Mouse (Mus musculus) MEL (cell line): Measurements from ENCODE around the gene Sp100. TPM values are rescaled to one million over a fixed set of nuclear protein-coding genes. Genes with fewer than 3 reads are reported as not detected.

Experiments
- DNase-seq: peaks from one replicate; pipeline ENCODE4 v3.0.0; 2011; ENCODE audit warnings: low read depth, low spot score
- H3K27ac ChIP-seq: 2 replicates; pipeline ENCODE4 v1.5.1; 2012; ENCODE audit warnings: low read depth, mild to moderate bottlenecking, control low read depth, low read length, moderate library complexity; ENCODE audit not compliant: control insufficient read depth
- H3K27me3 ChIP-seq, 2 experiments: fragments of 150-350 bp in 1 of 2; sonication (generic) in 1 of 2; 2 replicates each; pipeline ENCODE4 v1.6.1; 2012; ENCODE audit warnings: low read length in 2 of 2, mild to moderate bottlenecking in 2 of 2, improper control_type of control experiment in 1 of 2, moderate library complexity in 1 of 2; ENCODE audit not compliant: insufficient read depth in 2 of 2, control insufficient read depth in 1 of 2
- H3K36me3 ChIP-seq, 2 experiments: 2 replicates each; pipeline ENCODE4 v1.6.1; 2012 to 2014; ENCODE audit warnings: low read length in 2 of 2, improper control_type of control experiment in 1 of 2, inconsistent platforms in 1 of 2, mild to moderate bottlenecking in 1 of 2; ENCODE audit not compliant: insufficient read depth in 2 of 2, control insufficient read depth in 1 of 2
- H3K4me1 ChIP-seq, 2 experiments: fragments of 150-350 bp in 1 of 2; sonication (generic) in 1 of 2; 2 replicates each; pipeline ENCODE4 v1.6.1; 2012; ENCODE audit warnings: low read length in 2 of 2, improper control_type of control experiment in 1 of 2, mild to moderate bottlenecking in 1 of 2; ENCODE audit not compliant: insufficient read depth in 2 of 2, control insufficient read depth in 1 of 2
- H3K4me3 ChIP-seq, 2 experiments: fragments of 150-350 bp in 1 of 2; sonication (generic) in 1 of 2; 2 replicates each; pipeline ENCODE4 v1.5.1; 2012; ENCODE audit warnings: low read depth in 2 of 2, low read length in 2 of 2, mild to moderate bottlenecking in 2 of 2, moderate library complexity in 2 of 2, control low read depth in 1 of 2, improper control_type of control experiment in 1 of 2; ENCODE audit not compliant: control insufficient read depth in 1 of 2, insufficient read depth in 1 of 2
- H3K79me2 ChIP-seq: 2 replicates; pipeline ENCODE4 v1.6.1; 2012; ENCODE audit warnings: mild to moderate bottlenecking, low read length, moderate library complexity; ENCODE audit not compliant: control insufficient read depth, poor library complexity, insufficient read depth
- H3K9ac ChIP-seq: 2 replicates; pipeline ENCODE4 v1.6.1; 2012; ENCODE audit warnings: low read depth, mild to moderate bottlenecking, control low read depth, low read length, moderate library complexity; ENCODE audit not compliant: control insufficient read depth, poor library complexity, severe bottlenecking
- H3K9me3 ChIP-seq: fragments of 150-350 bp; sonication (generic); replicated peaks from 2 replicates; pipeline ENCODE4 v1.6.1; 2012; ENCODE audit warnings: mild to moderate bottlenecking, low read length, improper control_type of control experiment, moderate library complexity; ENCODE audit not compliant: insufficient read depth
- CHD2 ChIP-seq: IDR thresholded peaks from 2 replicates; pipeline ENCODE4 v1.6.1; 2011; ENCODE audit warnings: low read length, improper control_type of control experiment
- E2F4 ChIP-seq: IDR thresholded peaks from 2 replicates; pipeline ENCODE4 v1.6.1; 2011; ENCODE audit warnings: low read depth, low read length, improper control_type of control experiment, borderline replicate concordance
- ELF1 ChIP-seq: IDR thresholded peaks from 2 replicates; pipeline ENCODE4 v1.6.1; 2014; ENCODE audit warnings: low read depth, mild to moderate bottlenecking, inconsistent platforms, low read length, improper control_type of control experiment, moderate library complexity
- EP300 ChIP-seq, 2 experiments: IDR thresholded peaks; 2 replicates each; pipeline ENCODE4 v1.6.1; 2011; ENCODE audit warnings: improper control_type of control experiment in 2 of 2, low read length in 2 of 2, low read depth in 1 of 2, mild to moderate bottlenecking in 1 of 2
- ETS1 ChIP-seq: IDR thresholded peaks from 2 replicates; pipeline ENCODE4 v1.6.1; 2012; ENCODE audit warnings: low read depth, mild to moderate bottlenecking, inconsistent platforms, low read length, improper control_type of control experiment, moderate library complexity
- GABPA ChIP-seq: IDR thresholded peaks from 2 replicates; pipeline ENCODE4 v1.6.1; 2012; ENCODE audit warnings: low read depth, mild to moderate bottlenecking, inconsistent platforms, low read length, improper control_type of control experiment, moderate library complexity
- GATA1 ChIP-seq: IDR thresholded peaks from 2 replicates; pipeline ENCODE4 v1.6.1; 2011; ENCODE audit warnings: low read depth, low read length, improper control_type of control experiment
- HCFC1 ChIP-seq: IDR thresholded peaks from 2 replicates; pipeline ENCODE4 v1.6.1; 2012; ENCODE audit warnings: low read depth, mild to moderate bottlenecking, inconsistent platforms, low read length, improper control_type of control experiment, moderate library complexity
- JUND ChIP-seq: IDR thresholded peaks from 2 replicates; pipeline ENCODE4 v1.6.1; 2011; ENCODE audit warnings: low read depth, mild to moderate bottlenecking, improper control_type of control experiment, low read length
- KAT2A ChIP-seq: conservative IDR thresholded peaks from 2 replicates; pipeline ENCODE4 v1.6.1; 2012; ENCODE audit warnings: low read depth, low read length, improper control_type of control experiment, inconsistent platforms
- MAFK ChIP-seq: IDR thresholded peaks from 2 replicates; pipeline ENCODE4 v1.6.1; 2011; ENCODE audit warnings: low read depth, mild to moderate bottlenecking, low read length, improper control_type of control experiment, borderline replicate concordance
- MAX ChIP-seq: IDR thresholded peaks from 2 replicates; pipeline ENCODE4 v1.6.1; 2011; ENCODE audit warnings: low read length, improper control_type of control experiment
- MAZ ChIP-seq: IDR thresholded peaks from 2 replicates; pipeline ENCODE4 v1.6.1; 2012; ENCODE audit warnings: low read depth, mild to moderate bottlenecking, inconsistent platforms, low read length, improper control_type of control experiment
- MEF2A ChIP-seq: IDR thresholded peaks from 2 replicates; pipeline ENCODE4 v1.6.1; 2014; ENCODE audit warnings: low read depth, mild to moderate bottlenecking, inconsistent platforms, low read length, improper control_type of control experiment; ENCODE audit not compliant: poor library complexity, insufficient replicate concordance, severe bottlenecking; ENCODE audit errors: extremely low read depth
- MXI1 ChIP-seq: IDR thresholded peaks from 2 replicates; pipeline ENCODE4 v1.6.1; 2011; ENCODE audit warnings: mild to moderate bottlenecking, low read depth, low read length, improper control_type of control experiment
- MYB ChIP-seq: IDR thresholded peaks from 2 replicates; pipeline ENCODE4 v1.6.1; 2011; ENCODE audit warnings: mild to moderate bottlenecking, low read depth, low read length, improper control_type of control experiment
- MYC ChIP-seq: IDR thresholded peaks from 2 replicates; pipeline ENCODE4 v1.6.1; 2011; ENCODE audit warnings: low read depth, mild to moderate bottlenecking, low read length, improper control_type of control experiment, moderate library complexity
- NELFE ChIP-seq: IDR thresholded peaks from 2 replicates; pipeline ENCODE4 v1.6.1; 2011; ENCODE audit warnings: low read depth, low read length, improper control_type of control experiment
- NRF1 ChIP-seq: IDR thresholded peaks from 2 replicates; pipeline ENCODE4 v1.6.1; 2014; ENCODE audit warnings: low read depth, mild to moderate bottlenecking, inconsistent platforms, low read length, improper control_type of control experiment, moderate library complexity; ENCODE audit not compliant: poor library complexity, insufficient read depth, severe bottlenecking
- POLR2A ChIP-seq, 2 experiments: IDR thresholded peaks; 2 replicates each; pipeline ENCODE4 v1.6.1; 2011 to 2012; ENCODE audit warnings: low read length in 2 of 2, mild to moderate bottlenecking in 2 of 2, control low read depth in 1 of 2, improper control_type of control experiment in 1 of 2, low read depth in 1 of 2, moderate library complexity in 1 of 2; ENCODE audit not compliant: control insufficient read depth in 1 of 2, insufficient read depth in 1 of 2, poor library complexity in 1 of 2
- POLR2AphosphoS2 ChIP-seq: IDR thresholded peaks from 2 replicates; pipeline ENCODE4 v1.6.1; 2011; ENCODE audit warnings: low read length, improper control_type of control experiment
- POLR2AphosphoS5 ChIP-seq: IDR thresholded peaks from 2 replicates; pipeline ENCODE4 v1.6.1; 2012; ENCODE audit warnings: low read depth, borderline replicate concordance, mild to moderate bottlenecking, inconsistent platforms, low read length, moderate library complexity, mixed read lengths
- RAD21 ChIP-seq: IDR thresholded peaks from 2 replicates; pipeline ENCODE4 v1.6.1; 2011; ENCODE audit warnings: mild to moderate bottlenecking, low read depth, low read length, improper control_type of control experiment
- RCOR1 ChIP-seq: IDR thresholded peaks from 2 replicates; pipeline ENCODE4 v1.6.1; 2012; ENCODE audit warnings: low read depth, mild to moderate bottlenecking, inconsistent platforms, low read length, improper control_type of control experiment
- SIN3A ChIP-seq: IDR thresholded peaks from 2 replicates; pipeline ENCODE4 v1.6.1; 2012; ENCODE audit warnings: low read length, improper control_type of control experiment, inconsistent platforms
- SMC3 ChIP-seq: IDR thresholded peaks from 2 replicates; pipeline ENCODE4 v1.6.1; 2011; ENCODE audit warnings: low read depth, low read length, improper control_type of control experiment
- TAL1 ChIP-seq: IDR thresholded peaks from 2 replicates; pipeline ENCODE4 v1.6.1; 2012; ENCODE audit warnings: mild to moderate bottlenecking, inconsistent platforms, low read length, moderate library complexity, mixed read lengths
- TCF12 ChIP-seq: IDR thresholded peaks from 2 replicates; pipeline ENCODE4 v1.6.1; 2014; ENCODE audit warnings: low read depth, mild to moderate bottlenecking, inconsistent platforms, low read length, improper control_type of control experiment, moderate library complexity
- UBTF ChIP-seq: IDR thresholded peaks from 2 replicates; pipeline ENCODE4 v1.6.1; 2012; ENCODE audit warnings: low read depth, mild to moderate bottlenecking, inconsistent platforms, low read length, improper control_type of control experiment, moderate library complexity, borderline replicate concordance; ENCODE audit not compliant: insufficient read depth
- USF1 ChIP-seq: IDR thresholded peaks from 2 replicates; pipeline ENCODE4 v1.6.1; 2014; ENCODE audit warnings: low read depth, mild to moderate bottlenecking, inconsistent platforms, low read length, improper control_type of control experiment, moderate library complexity
- USF2 ChIP-seq, 2 experiments: IDR thresholded peaks; 2 replicates each; pipeline ENCODE4 v1.6.1; 2011 to 2012; ENCODE audit warnings: improper control_type of control experiment in 2 of 2, low read length in 2 of 2, borderline replicate concordance in 1 of 2, inconsistent platforms in 1 of 2, low read depth in 1 of 2, mild to moderate bottlenecking in 1 of 2; ENCODE audit not compliant: insufficient read depth in 1 of 2
- ZKSCAN1 ChIP-seq: IDR thresholded peaks from 2 replicates; pipeline ENCODE4 v1.6.1; 2012; ENCODE audit warnings: low read depth, mild to moderate bottlenecking, inconsistent platforms, low read length, improper control_type of control experiment, moderate library complexity
- ZMIZ1 ChIP-seq: IDR thresholded peaks from 2 replicates; pipeline ENCODE4 v1.6.1; 2012; ENCODE audit warnings: low read depth, mild to moderate bottlenecking, inconsistent platforms, low read length, improper control_type of control experiment, moderate library complexity
- polyA plus RNA-seq, 2 experiments: library from polyadenylated mRNA; stranded (reverse) in 1 of 2; unstranded in 1 of 2; fragments of >175 nt in 1 of 2; fragments of >200 nt in 1 of 2; gene quantifications; 2 replicates each; pipeline versions ENCODE4 v1.2.1 to v1.2.4; 2012; ENCODE audit warnings: low replicate concordance in 2 of 2, low read depth in 1 of 2; ENCODE audit not compliant: insufficient read length in 2 of 2, insufficient read depth in 1 of 2, missing spikeins in 1 of 2
- total RNA-seq: library from RNA; depleted of rRNA; stranded (reverse); fragments of 300-350 nt; gene quantifications from 2 replicates; pipeline ENCODE4 v1.2.3, GENCODE M21; 2012

The Sp100 gene
- total and polyA plus RNA-seq, 3 experiments, result 3.7 to 6.5 TPM; not detected in 1

GRCm38 (mm10) chr1:85751494-85751893 is 101.7 kb downstream of the Sp100 start:
- Histone ChIP-seq H3K9me3 (no peaks in the 10 kb centered on the region), H3K4me3 (no peak overlapping the region), H3K4me1 (peaks cover 10 to 17% of the 10 kb centered on the region in 2 experiments), H3K9ac (peak overlapping the region; percentile 20; the same call in 1 of the 2 replicates), H3K27ac (peak overlapping the region; percentile 39; the same call in 1 of the 2 replicates), H3K79me2 (no peaks in the 10 kb centered on the region), H3K36me3 (peaks cover 0 to 3% of the 10 kb centered on the region in 2 experiments; a peak in 2 of 4 replicates), H3K27me3 (no peaks in the 10 kb centered on the region)
- TF ChIP-seq HCFC1 (no peak), MAFK (no peak), TAL1 (no peak), GATA1 (no peak), ZKSCAN1 (no peak), CHD2 (no peak), POLR2A (IDR thresholded peaks at IDR 0.05; ENCODE audit: control insufficient read depth in 1 of 2, insufficient read depth in 1 of 2, low read depth in 1 of 2, low read length in 2 of 2, poor library complexity in 1 of 2) (no peak), SIN3A (no peak), GABPA (no peak), UBTF (no peak), RAD21 (no peak), POLR2AphosphoS2 (no peak), NRF1 (no peak), TCF12 (no peak), MAZ (no peak), POLR2AphosphoS5 (no peak), ZMIZ1 (no peak), SMC3 (no peak), USF2 (IDR thresholded peaks at IDR 0.05; ENCODE audit: borderline replicate concordance in 1 of 2, insufficient read depth in 1 of 2, low read depth in 1 of 2, low read length in 2 of 2) (no peak), JUND (no peak), MYB (no peak), MYC (0 out of 2 replicates have a peak, but pooled peaks have one; percentile 32), USF1 (peak; percentile 85), NELFE (no peak; the same call in 1 of the 2 replicates), KAT2A (no peak), RCOR1 (no peak), E2F4 (no peak), MAX (peak; percentile 83), EP300 (IDR thresholded peaks at IDR 0.05; ENCODE audit: low read depth in 1 of 2, low read length in 2 of 2) (0 out of 4 replicates have a peak, but pooled peaks of 1 of the 2 experiments have one; percentile 13), MXI1 (peak; percentile 71; the same call in 1 of the 2 replicates), MEF2A (no peak), ELF1 (no peak), ETS1 (no peak)
- peak; percentile 58 for DNase-seq
